Comparison of ENCODE assay signal across 8 mouse cellular contexts in the genomic region with DNA sequence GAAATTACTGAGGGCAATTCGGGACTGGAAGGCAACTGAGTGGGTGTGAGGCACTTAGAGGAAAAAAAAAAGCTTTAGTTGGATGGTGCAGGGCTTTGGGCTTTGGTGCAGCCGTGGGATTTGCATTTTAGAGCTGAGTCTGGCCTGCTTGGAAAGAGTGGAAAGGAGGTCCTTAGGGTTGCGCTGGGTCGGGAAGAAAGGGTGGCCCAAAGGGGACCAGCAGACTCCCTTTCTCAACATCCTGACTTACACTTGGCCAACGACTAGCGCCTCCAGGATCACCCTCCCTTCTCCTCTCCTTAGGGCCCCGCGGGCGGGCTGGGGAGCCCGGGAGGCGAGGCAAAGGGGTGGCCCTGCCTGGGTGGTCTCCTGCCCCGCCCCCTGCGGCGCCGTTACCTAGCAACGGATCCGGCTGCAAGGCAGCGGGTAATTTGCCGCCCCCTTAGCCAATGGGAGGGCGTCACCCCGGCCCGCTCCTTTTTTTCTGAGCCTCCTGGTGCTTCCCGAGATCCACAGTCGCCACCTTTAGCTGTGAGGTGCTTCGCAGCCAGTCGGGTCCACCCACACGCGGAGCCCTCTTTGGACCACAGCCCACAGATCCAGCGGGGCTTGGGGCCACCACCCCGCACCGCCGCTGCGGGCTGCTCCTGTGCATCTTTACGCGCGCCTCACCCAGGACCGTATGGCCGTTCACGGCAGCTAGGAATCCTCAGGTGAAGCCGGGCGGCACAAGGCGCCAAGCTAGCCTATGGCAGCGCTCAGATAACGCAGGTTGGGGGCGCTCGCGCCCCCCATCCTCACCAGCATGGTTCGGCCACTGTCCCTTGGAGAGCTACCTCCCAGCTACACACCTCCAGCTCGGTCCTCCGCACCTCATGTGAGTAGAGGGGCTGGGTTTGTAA. TPM values are rescaled to one million over a fixed set of nuclear protein-coding genes. Genes with fewer than 3 reads are reported as not detected.
A peak's percentile ranks its signal among the peaks of the same experiment; 100 is the strongest.
DNase-seq lines count a peak whose midpoint lies in the region; ATAC-seq and TF ChIP-seq lines count a peak whose summit lies in the region.

Gene Ptch2, plus strand, starts transcription at position 525 of the 902 bp plus-strand sequence.

- no peak for TF ChIP-seq POLR2A in bone marrow macrophage, adult 2 months (IDR thresholded peaks at IDR 0.05; ENCODE audit: borderline replicate concordance, low read depth, low read length)

- no peaks in the 10 kb centered on the region for H3K9me3 ChIP-seq in E14TG2a.4 (ENCODE audit: low read length)
- H3K9me3 ChIP-seq in forebrain, embryonic 13.5 days (replicated peaks), result no peaks in the 10 kb centered on the region
- no peaks in the 10 kb centered on the region for H3K9me3 ChIP-seq in heart, embryonic 16.5 days (replicated peaks; ENCODE audit: control insufficient read depth, low read length)
- no peaks in the 10 kb centered on the region for H3K9me3 ChIP-seq in liver, embryonic 16.5 days (replicated peaks; ENCODE audit: control insufficient read depth, low read length)
- no peaks in the 10 kb centered on the region for H3K9me3 ChIP-seq in neural tube, embryonic 14.5 days (ENCODE audit: control insufficient read depth, low read length)

- WGBS in forebrain, embryonic 13.5 days, result under 1% methylated on average over 40 of the region's 50 CpGs
- WGBS in heart, embryonic 16.5 days, result 1% methylated on average over 46 of the region's 50 CpGs
- WGBS in liver, embryonic 16.5 days (ENCODE audit: insufficient replicate concordance), result 3% methylated on average over 50 of the region's 50 CpGs
- WGBS in neural tube, embryonic 14.5 days, result under 1% methylated on average over 45 of the region's 50 CpGs

- DNase-seq in kidney, postnatal 25 days, result peak; percentile 81 to 87
- DNase-seq in thymus, postnatal 25 days, result peak; percentile 72

- H3K36me3 ChIP-seq in E14TG2a.4 (ENCODE audit: insufficient read depth, low read length), result peaks cover 32% of the 10 kb centered on the region
- H3K36me3 ChIP-seq in forebrain, embryonic 13.5 days (ENCODE audit: poor library complexity, severe bottlenecking), result no peaks in the 10 kb centered on the region
- H3K36me3 ChIP-seq in heart, embryonic 16.5 days (ENCODE audit: control insufficient read depth, insufficient read depth), result no peaks in the 10 kb centered on the region
- H3K36me3 ChIP-seq in liver, embryonic 16.5 days (ENCODE audit: control insufficient read depth, insufficient read depth), result no peaks in the 10 kb centered on the region
- no peaks in the 10 kb centered on the region for H3K36me3 ChIP-seq in neural tube, embryonic 14.5 days (ENCODE audit: control insufficient read depth, insufficient read depth, low read length)

- H3K4me1 ChIP-seq in E14TG2a.4 (replicated peaks; ENCODE audit: low read depth, low read length), result peaks cover 62% of the 10 kb centered on the region
- H3K4me1 ChIP-seq in bone marrow macrophage, adult 2 months (ENCODE audit: control insufficient read depth, insufficient read depth, low read length), result peaks cover 10% of the 10 kb centered on the region
- peaks cover 33% of the 10 kb centered on the region for H3K4me1 ChIP-seq in forebrain, embryonic 13.5 days
- H3K4me1 ChIP-seq in heart, embryonic 16.5 days (ENCODE audit: control insufficient read depth, insufficient read depth, low read length), result 0 out of 2 replicates have a peak, but pooled peaks cover 4% of the 10 kb centered on the region
- H3K4me1 ChIP-seq in liver, embryonic 16.5 days (ENCODE audit: control insufficient read depth, low read depth, low read length), result peaks cover 10% of the 10 kb centered on the region
- H3K4me1 ChIP-seq in neural tube, embryonic 14.5 days (ENCODE audit: control insufficient read depth, insufficient read depth, low read length), result peaks cover 5% of the 10 kb centered on the region; the same call in 1 of the 2 replicates

- no peak for TF ChIP-seq CTCF in E14TG2a.4 (conservative IDR thresholded peaks at IDR 0.05; ENCODE audit: low read length)
- TF ChIP-seq CTCF in bone marrow macrophage, adult 2 months (IDR thresholded peaks at IDR 0.05; ENCODE audit: low read depth, low read length), result no peak

- no peak within 1 kb of the TSS for H3K27ac ChIP-seq in bone marrow macrophage, adult 2 months (ENCODE audit: insufficient read depth, low read depth, low read length)
- H3K27ac ChIP-seq in forebrain, embryonic 13.5 days, result peak within 1 kb of the TSS; percentile 7
- H3K27ac ChIP-seq in heart, embryonic 16.5 days (ENCODE audit: low read length), result peak within 1 kb of the TSS; percentile 61
- peak within 1 kb of the TSS; percentile 8; the same call in 1 of the 2 replicates for H3K27ac ChIP-seq in liver, embryonic 16.5 days (ENCODE audit: low read length)
- peak within 1 kb of the TSS; percentile 53 for H3K27ac ChIP-seq in neural tube, embryonic 14.5 days (ENCODE audit: low read depth, low read length)

- peak within 1 kb of the TSS; percentile 53 for H3K9ac ChIP-seq in forebrain, embryonic 13.5 days
- peak within 1 kb of the TSS; percentile 63 for H3K9ac ChIP-seq in heart, embryonic 16.5 days (ENCODE audit: low read length)
- peak within 1 kb of the TSS; percentile 6; the same call in 1 of the 2 replicates for H3K9ac ChIP-seq in liver, embryonic 16.5 days (ENCODE audit: low read depth, low read length)
- peak within 1 kb of the TSS; percentile 68 for H3K9ac ChIP-seq in neural tube, embryonic 14.5 days (replicated peaks; ENCODE audit: low read depth, low read length)

- H3K27me3 ChIP-seq in E14TG2a.4 (ENCODE audit: insufficient read depth, low read length), result no peaks in the 10 kb centered on the region
- peaks cover 9% of the 10 kb centered on the region for H3K27me3 ChIP-seq in forebrain, embryonic 13.5 days
- H3K27me3 ChIP-seq in heart, embryonic 16.5 days (ENCODE audit: control insufficient read depth, insufficient read depth, low read length), result no peaks in the 10 kb centered on the region
- H3K27me3 ChIP-seq in liver, embryonic 16.5 days (ENCODE audit: control insufficient read depth, insufficient read depth, low read depth, low read length), result peaks cover 26% of the 10 kb centered on the region
- H3K27me3 ChIP-seq in neural tube, embryonic 14.5 days (ENCODE audit: control insufficient read depth, insufficient read depth, low read length), result no peaks in the 10 kb centered on the region

- peak; percentile 88 for ATAC-seq in forebrain, embryonic 13.5 days
- peak; percentile 71 for ATAC-seq in heart, embryonic 16.5 days (replicated peaks; ENCODE audit: extremely low read depth, insufficient read depth, low FRiP score)
- ATAC-seq in liver, embryonic 16.5 days (ENCODE audit: low read depth), result peak; percentile 28; the same call in 1 of the 2 replicates
- ATAC-seq in neural tube, embryonic 14.5 days (ENCODE audit: low read depth), result peak; percentile 86

- H3K4me2 ChIP-seq in forebrain, embryonic 13.5 days, result peak within 1 kb of the TSS; percentile 88
- peak within 1 kb of the TSS; percentile 66 for H3K4me2 ChIP-seq in heart, embryonic 16.5 days (ENCODE audit: low read depth, low read length)
- peak within 1 kb of the TSS; percentile 64 for H3K4me2 ChIP-seq in liver, embryonic 16.5 days (ENCODE audit: low read depth, low read length)
- peak within 1 kb of the TSS; percentile 90 for H3K4me2 ChIP-seq in neural tube, embryonic 14.5 days (ENCODE audit: low read depth, low read length)

- H3K4me3 ChIP-seq in E14TG2a.4 (replicated peaks; ENCODE audit: low read length), result peak within 1 kb of the TSS; percentile 92
- H3K4me3 ChIP-seq in bone marrow macrophage, adult 2 months (ENCODE audit: insufficient read depth, low read length), result peak within 1 kb of the TSS; percentile 48
- H3K4me3 ChIP-seq in forebrain, embryonic 13.5 days, result peak within 1 kb of the TSS; percentile 53
- peak within 1 kb of the TSS; percentile 50 for H3K4me3 ChIP-seq in heart, embryonic 16.5 days (ENCODE audit: low read length)
- peak within 1 kb of the TSS; percentile 48 for H3K4me3 ChIP-seq in liver, embryonic 16.5 days (ENCODE audit: low read depth, low read length)
- peak within 1 kb of the TSS; percentile 70 for H3K4me3 ChIP-seq in neural tube, embryonic 14.5 days (ENCODE audit: low read depth, low read length)

RNA-seq across cellular contexts. Expression of gene Ptch2, which starts in this region (rescaled TPM):
- not detected in 2 replicates for polyA plus RNA-seq in bone marrow macrophage, adult 2 months (2012; ENCODE audit: insufficient read depth, insufficient read length, missing spikeins)
- 4.0 and 5.8 TPM in 2 replicates for polyA plus RNA-seq in forebrain, embryonic 13.5 days (2015; fragmentation: Nextera tagmentation; extraction: Ambion mirVana)
- 2.0 and 2.1 TPM in 2 replicates for polyA plus RNA-seq in heart, embryonic 16.5 days (2015; fragmentation: Nextera tagmentation; extraction: Ambion mirVana)
- polyA plus RNA-seq in liver, embryonic 16.5 days (2015; fragmentation: Nextera tagmentation; extraction: Ambion mirVana), result 0.67 and 0.69 TPM in 2 replicates
- 5.6 and 6.4 TPM in 2 replicates for polyA plus RNA-seq in neural tube, embryonic 14.5 days (2014; fragmentation: Nextera tagmentation; extraction: Ambion mirVana)

Comparison
In these comparisons a context has a peak if more than half of its experiments do, and no peak if none do; other contexts are left out.
1. Peak in ATAC-seq, H3K4me3 ChIP-seq, H3K27ac ChIP-seq, H3K9ac ChIP-seq and H3K4me2 ChIP-seq in liver, embryonic 16.5 days; RNA of the gene not detected or under 1 TPM.
2. ATAC-seq: peak in every context shown above with its lines; median percentile 88 in forebrain, embryonic 13.5 days; 86 in neural tube, embryonic 14.5 days; 71 in heart, embryonic 16.5 days; 28 in liver, embryonic 16.5 days.
3. H3K9ac ChIP-seq: peak in every context shown above with its lines; median percentile 68 in neural tube, embryonic 14.5 days; 63 in heart, embryonic 16.5 days; 53 in forebrain, embryonic 13.5 days; 6 in liver, embryonic 16.5 days.